Mouse (Mus musculus) heart, embryonic 15.5 days (tissue): ENCODE results near the gene Hif1an. TPM values are rescaled to one million over a fixed set of nuclear protein-coding genes. Genes with fewer than 3 reads are reported as not detected.

Experiments
- ATAC-seq: fragments of 200-750 bp; cut with Nextera tagmentation; replicated peaks from 2 replicates; pipeline ENCODE4 v1.8.0; 2017; ENCODE audit warnings: low read depth, moderate TSS enrichment; ENCODE audit not compliant: insufficient number of reproducible peaks, insufficient read depth, low FRiP score
- H3K27ac ChIP-seq: fragments of 300-500 bp; sonication (generic); 2 replicates; pipeline ENCODE4 v1.5.1; 2015; ENCODE audit warnings: mild to moderate bottlenecking, inconsistent platforms
- H3K27me3 ChIP-seq: fragments of 300-500 bp; sonication (generic); 2 replicates; pipeline ENCODE4 v1.6.1; 2015; ENCODE audit warnings: inconsistent platforms
- H3K36me3 ChIP-seq: fragments of 300-500 bp; sonication (generic); 2 replicates; pipeline ENCODE4 v1.6.1; 2015; ENCODE audit warnings: mild to moderate bottlenecking, inconsistent platforms
- H3K4me1 ChIP-seq: fragments of 300-500 bp; sonication (generic); replicated peaks from 2 replicates; pipeline ENCODE4 v1.6.1; 2015; ENCODE audit warnings: inconsistent platforms
- H3K4me2 ChIP-seq: fragments of 300-500 bp; sonication (generic); 2 replicates; pipeline ENCODE4 v1.6.1; 2015; ENCODE audit warnings: inconsistent platforms, mild to moderate bottlenecking, moderate library complexity
- H3K4me3 ChIP-seq: fragments of 300-500 bp; sonication (generic); 2 replicates; pipeline ENCODE4 v1.5.1; 2015; ENCODE audit warnings: mild to moderate bottlenecking, inconsistent platforms
- H3K9ac ChIP-seq: fragments of 300-500 bp; sonication (generic); 2 replicates; pipeline ENCODE4 v1.6.1; 2015; ENCODE audit warnings: mild to moderate bottlenecking, inconsistent platforms
- H3K9me3 ChIP-seq: fragments of 300-500 bp; sonication (generic); replicated peaks from 2 replicates; pipeline ENCODE4 v1.6.1; 2016; ENCODE audit warnings: inconsistent platforms
- WGBS: fragments of 180-500 bp; shearing (Covaris S2); methylation state at CpG from one replicate; pipeline ENCODE4 v1.1.7; 2015; ENCODE audit warnings: mixed read lengths; 5-methylcytosine and 5-hydroxymethylcytosine counted together
- polyA plus RNA-seq: library from polyadenylated mRNA; unstranded; fragments of >200 nt; fragmentation: Nextera tagmentation; extraction: Ambion mirVana; gene quantifications from 2 replicates; pipeline ENCODE4 v1.2.1, GENCODE M21; 2015

Hif1an gene
- polyA plus RNA-seq, 1 experiment from 2014 or later, result 20.1 TPM

- Histone ChIP-seq H3K4me3 (no peak overlapping the region), H3K36me3 (no peaks in the 10 kb centered on the region), H3K27me3 (0 out of 2 replicates have a peak, but pooled peaks cover 6% of the 10 kb centered on the region), H3K4me2 (no peak overlapping the region), H3K27ac (no peak overlapping the region), H3K9ac (no peak overlapping the region), H3K4me1 (no peaks in the 10 kb centered on the region), H3K9me3 (0 out of 2 replicates have a peak, but pooled peaks cover 4% of the 10 kb centered on the region)
- no peak for ATAC-seq
- 76% methylated on average over 8 of the region's 8 CpGs for WGBS
Measured at GRCm38 (mm10) chr19:44537416-44537815, 25.2 kb upstream of the Hif1an start.

- Histone ChIP-seq H3K27me3 (peaks cover 4% of the 10 kb centered on the region; the same call in 1 of the 2 replicates), H3K36me3 (peaks cover under 1% of the 10 kb centered on the region; the same call in 1 of the 2 replicates), H3K4me1 (peaks cover 9% of the 10 kb centered on the region), H3K4me2 (no peak overlapping the region), H3K9me3 (0 out of 2 replicates have a peak, but pooled peaks cover 4% of the 10 kb centered on the region), H3K27ac (no peak overlapping the region), H3K9ac (no peak overlapping the region), H3K4me3 (no peak overlapping the region)
- ATAC-seq, result no peak
- 86% methylated on average over 8 of the region's 8 CpGs for WGBS
Measured at GRCm38 (mm10) chr19:44542694-44543178, 19.9 kb upstream of the Hif1an start.

- peaks cover 9% of the 10 kb centered on the region for H3K4me1 ChIP-seq
- peaks cover 16% of the 10 kb centered on the region for H3K36me3 ChIP-seq
- H3K4me3 ChIP-seq, result no peak overlapping the region
- no peak overlapping the region for H3K27ac ChIP-seq
- H3K27me3 ChIP-seq, result peaks cover 4% of the 10 kb centered on the region; the same call in 1 of the 2 replicates
- H3K9me3 ChIP-seq, result 0 out of 2 replicates have a peak, but pooled peaks cover 4% of the 10 kb centered on the region
- WGBS, result 65% methylated on average over 10 of the region's 10 CpGs
- no peak overlapping the region for H3K9ac ChIP-seq
- no peak for ATAC-seq
- peak overlapping the region; percentile 71; the same call in 1 of the 2 replicates for H3K4me2 ChIP-seq
Measured at GRCm38 (mm10) chr19:44544372-44544771, 18.3 kb upstream of the Hif1an start.

GRCm38 (mm10) chr19:44544775-44545174 lies 17.9 kb upstream of the Hif1an start:
- no peak overlapping the region for H3K27ac ChIP-seq
- H3K36me3 ChIP-seq, result peaks cover 20% of the 10 kb centered on the region
- peak overlapping the region; percentile 71 for H3K4me2 ChIP-seq
- 0 out of 2 replicates have a peak, but pooled peaks have one; percentile 47 for ATAC-seq
- 0 out of 2 replicates have a peak, but pooled peaks cover 4% of the 10 kb centered on the region for H3K9me3 ChIP-seq
- WGBS, result 3% methylated on average over 13 of the region's 13 CpGs
- peaks cover 9% of the 10 kb centered on the region for H3K4me1 ChIP-seq
- peaks cover 4% of the 10 kb centered on the region; the same call in 1 of the 2 replicates for H3K27me3 ChIP-seq
- H3K9ac ChIP-seq, result 0 out of 2 replicates have a peak overlapping the region, but pooled peaks have one; percentile 65
- peak overlapping the region; percentile 58 for H3K4me3 ChIP-seq

DNA sequence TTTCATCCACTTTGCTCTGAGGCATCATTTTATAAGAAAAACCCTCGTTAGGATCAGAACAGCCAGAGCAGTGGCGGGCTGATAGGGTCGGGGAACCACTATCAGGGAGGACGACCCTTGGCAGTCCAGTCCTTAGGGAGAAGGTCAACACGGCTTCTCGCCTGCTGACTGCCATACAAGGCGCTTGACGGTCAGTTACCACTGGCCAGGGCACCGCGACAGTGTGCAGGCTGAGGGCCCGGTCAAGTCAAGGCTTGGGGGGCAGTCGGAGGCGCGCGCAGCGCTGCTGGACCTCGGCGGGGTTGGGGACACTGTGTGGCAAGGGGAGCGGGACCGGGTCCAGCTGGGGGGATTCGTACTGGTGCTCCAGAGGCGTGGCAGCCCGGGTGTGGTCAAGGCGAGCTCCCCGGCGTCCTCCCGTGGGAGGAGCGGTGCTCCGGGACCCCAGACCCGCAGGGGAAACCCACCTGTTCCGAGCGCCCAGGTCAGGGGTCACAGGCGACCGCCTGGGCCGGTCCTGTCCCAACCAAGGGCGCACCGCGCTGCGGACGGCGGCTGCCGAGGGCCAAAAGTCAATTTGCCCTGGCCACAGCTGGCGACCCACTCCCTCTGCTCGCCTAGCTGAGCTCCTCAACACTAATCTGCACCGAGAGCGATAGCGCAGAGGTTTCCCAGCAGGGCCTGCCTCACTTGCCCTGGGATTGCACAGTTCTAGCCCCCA lies 17.2 kb upstream of the Hif1an start, which contains the start of gene Sec31b:
Sec31b (minus strand) TSS at position 544 of the 721 bp plus-strand sequence.
- Histone ChIP-seq H3K27me3 (peaks cover 4% of the 10 kb centered on the region; the same call in 1 of the 2 replicates), H3K4me3 (peak within 1 kb of the TSS; percentile 58), H3K36me3 (peaks cover 28% of the 10 kb centered on the region), H3K9me3 (no peaks in the 10 kb centered on the region), H3K4me1 (peaks cover 9% of the 10 kb centered on the region), H3K27ac (peak within 1 kb of the TSS; percentile 8; the same call in 1 of the 2 replicates), H3K4me2 (peak within 1 kb of the TSS; percentile 71), H3K9ac (peak within 1 kb of the TSS; percentile 65)
- ATAC-seq, result peak; percentile 75
- 1% methylated on average over 47 of the region's 47 CpGs for WGBS

DNA sequence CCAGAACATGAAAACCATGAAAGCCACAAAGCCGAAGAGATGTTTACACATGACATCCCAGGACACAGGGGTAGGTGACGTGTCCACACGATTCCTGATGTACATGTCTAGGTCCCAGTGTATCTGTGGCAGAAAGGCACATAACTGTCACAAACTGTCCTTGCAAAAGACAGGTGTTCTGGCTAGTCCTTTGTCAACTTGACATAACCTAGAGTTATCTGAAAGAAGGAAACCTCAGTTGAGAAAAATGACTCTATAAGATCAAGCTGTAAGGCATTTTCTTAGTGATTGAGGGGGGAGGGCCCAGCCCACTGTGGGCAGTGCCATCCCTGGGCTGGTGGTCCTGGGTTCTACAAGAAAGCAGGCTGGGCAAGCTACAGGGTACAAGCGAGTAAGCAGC lies 9.9 kb upstream of the Hif1an start, which contains the start of gene Gm20538:
Gm20538 (minus strand) TSS at position 101 of the 400 bp plus-strand sequence.
- 93% methylated on average over 4 of the region's 4 CpGs for WGBS
- H3K4me2 ChIP-seq, result peak within 1 kb of the TSS; percentile 81
- no peak for ATAC-seq

GRCm38 (mm10) chr19:44553286-44553685 lies 9.4 kb upstream of the Hif1an start:
- peak overlapping the region; percentile 81; the same call in 1 of the 2 replicates for H3K4me2 ChIP-seq
- no peak overlapping the region for H3K27ac ChIP-seq
- ATAC-seq, result no peak
- peaks cover 12% of the 10 kb centered on the region for H3K4me1 ChIP-seq
- H3K9ac ChIP-seq, result no peak overlapping the region
- H3K9me3 ChIP-seq, result no peaks in the 10 kb centered on the region
- H3K4me3 ChIP-seq, result no peak overlapping the region
- peaks cover 54% of the 10 kb centered on the region for H3K36me3 ChIP-seq
- WGBS, result 89% methylated on average over 4 of the region's 4 CpGs
- H3K27me3 ChIP-seq, result 0 out of 2 replicates have a peak, but pooled peaks cover 4% of the 10 kb centered on the region

More for the DNA sequence above, 9.9 kb upstream of the Hif1an start, which contains the start of gene Gm20538:
- Histone ChIP-seq H3K36me3 (peaks cover 59% of the 10 kb centered on the region), H3K9me3 (no peaks in the 10 kb centered on the region), H3K27ac (no peak within 1 kb of the TSS), H3K9ac (no peak within 1 kb of the TSS; the same call in 1 of the 2 replicates), H3K4me3 (peak within 1 kb of the TSS; percentile 73; the same call in 1 of the 2 replicates), H3K4me1 (peaks cover 12% of the 10 kb centered on the region), H3K27me3 (0 out of 2 replicates have a peak, but pooled peaks cover under 1% of the 10 kb centered on the region)

GRCm38 (mm10) chr19:44554490-44554860 lies 8.2 kb upstream of the Hif1an start:
- 4% methylated on average over 8 of the region's 8 CpGs for WGBS
- H3K27me3 ChIP-seq, result 0 out of 2 replicates have a peak, but pooled peaks cover 4% of the 10 kb centered on the region
- no peak for ATAC-seq
- H3K4me2 ChIP-seq, result peak overlapping the region; percentile 81
- H3K9ac ChIP-seq, result peak overlapping the region; percentile 82
- H3K4me3 ChIP-seq, result peak overlapping the region; percentile 73
- H3K4me1 ChIP-seq, result peaks cover 12% of the 10 kb centered on the region
- no peaks in the 10 kb centered on the region for H3K9me3 ChIP-seq
- H3K36me3 ChIP-seq, result peaks cover 42% of the 10 kb centered on the region
- H3K27ac ChIP-seq, result peak overlapping the region; percentile 80

GRCm38 (mm10) chr19:44554861-44555590 lies 7.6 kb upstream of the Hif1an start, which contains the start of gene Ndufb8:
Gene Ndufb8 (minus strand): TSS chr19:44555440.
- Histone ChIP-seq H3K4me2 (peak within 1 kb of the TSS; percentile 81), H3K4me1 (peaks cover 12% of the 10 kb centered on the region), H3K27ac (peak within 1 kb of the TSS; percentile 80), H3K9me3 (no peaks in the 10 kb centered on the region), H3K27me3 (0 out of 2 replicates have a peak, but pooled peaks cover 4% of the 10 kb centered on the region), H3K36me3 (peaks cover 36% of the 10 kb centered on the region), H3K9ac (peak within 1 kb of the TSS; percentile 82), H3K4me3 (peak within 1 kb of the TSS; percentile 73)
- peak; percentile 86 for ATAC-seq
- under 1% methylated on average over 50 of the region's 50 CpGs for WGBS

GRCm38 (mm10) chr19:44564006-44564405 lies 1.4 kb downstream of the Hif1an start:
- Histone ChIP-seq H3K4me3 (0 out of 2 replicates have a peak overlapping the region, but pooled peaks have one; percentile 79), H3K9me3 (no peaks in the 10 kb centered on the region), H3K27ac (no peak overlapping the region), H3K9ac (no peak overlapping the region), H3K27me3 (no peaks in the 10 kb centered on the region), H3K4me1 (peaks cover 19% of the 10 kb centered on the region), H3K36me3 (peaks cover 43% of the 10 kb centered on the region), H3K4me2 (peak overlapping the region; percentile 66)
- ATAC-seq, result no peak
- 91% methylated on average over 14 of the region's 14 CpGs for WGBS
